Mouse (Mus musculus) heart, adult 2 months (tissue): Measurements from ENCODE around the gene Hipk2. TPM values are rescaled to one million over a fixed set of nuclear protein-coding genes. Genes with fewer than 3 reads are reported as not detected.

Experiments used
- DNase-seq, 2 experiments: peaks; one replicate each; pipeline ENCODE4 v3.0.0; 2021
- H3K27ac ChIP-seq: fragments of 200-600 bp; 2 replicates; pipeline ENCODE4 v1.8.1; 2022
- H3K27me3 ChIP-seq: fragments of 200-500 bp; 2 replicates; pipeline ENCODE4 v1.6.1; 2012; ENCODE audit warnings: mild to moderate bottlenecking, low read length, inconsistent platforms, mixed read lengths; ENCODE audit not compliant: control insufficient read depth, insufficient read depth
- H3K36me3 ChIP-seq: fragments of 200-500 bp; 2 replicates; pipeline ENCODE4 v1.6.1; 2012; ENCODE audit warnings: low read length, inconsistent platforms; ENCODE audit not compliant: control insufficient read depth, insufficient read depth
- H3K4me1 ChIP-seq: fragments of 200-500 bp; 2 replicates; pipeline ENCODE4 v1.6.1; 2011; ENCODE audit warnings: low read length; ENCODE audit not compliant: control insufficient read depth, insufficient read depth
- H3K4me3 ChIP-seq: fragments of 200-600 bp; 2 replicates; pipeline ENCODE4 v1.8.1; 2022
- H3K79me2 ChIP-seq: fragments of 200-500 bp; replicated peaks from 2 replicates; pipeline ENCODE4 v1.6.1; 2012; ENCODE audit warnings: mild to moderate bottlenecking, inconsistent platforms, low read length, moderate library complexity, mixed read lengths; ENCODE audit not compliant: control insufficient read depth, insufficient read depth
- H3K9ac ChIP-seq: fragments of 200-500 bp; 2 replicates; pipeline ENCODE4 v1.6.1; 2012; ENCODE audit warnings: low read depth, mild to moderate bottlenecking, control low read depth, inconsistent platforms, low read length, mixed read lengths
- CTCF ChIP-seq: fragments of 200-600 bp; IDR thresholded peaks from 2 replicates; pipeline ENCODE4 v1.8.1; 2022; ENCODE audit warnings: antibody characterized with exemption, mild to moderate bottlenecking, moderate library complexity
- EP300 ChIP-seq: fragments of 200-500 bp; IDR thresholded peaks from 2 replicates; pipeline ENCODE4 v1.6.1; 2011; ENCODE audit warnings: low read depth, low read length, control low read depth; ENCODE audit not compliant: insufficient read depth
- POLR2A ChIP-seq: fragments of 200-500 bp; IDR thresholded peaks from 2 replicates; pipeline ENCODE4 v1.6.1; 2011; ENCODE audit warnings: mild to moderate bottlenecking, low read depth, low read length, control low read depth; ENCODE audit not compliant: insufficient read depth
- WGBS: fragments of 180-500 bp; shearing (Covaris S2); methylation state at CpG from one replicate; pipeline ENCODE4 v1.1.7; 2018; 5-methylcytosine and 5-hydroxymethylcytosine counted together
- intact Hi-C: fragments of 180-260 bp; cut with DNase I; formaldehyde crosslinking; loops from one replicate; pipeline ENCODE4 v1.15.1; 2025
- long read RNA-seq: library from polyadenylated mRNA; stranded (forward); transcript quantifications from one replicate; pipeline ENCODE4 v2.0.0, GENCODE M21; 2021
- polyA plus RNA-seq: library from polyadenylated mRNA; depleted of rRNA; stranded (reverse); fragments of >200 nt; gene quantifications from 2 replicates; pipeline ENCODE4 v1.2.3, GENCODE M21; 2012; rRNA removed
- total RNA-seq, 2 experiments: library from RNA; stranded (reverse); gene quantifications; 2 replicates each; pipeline ENCODE4 v1.2.3; 2021

Hipk2 gene
- 10 to 100 TPM; 91.0 to 98.5 TPM for total RNA-seq
- 35.9 and 51.3 TPM in 2 replicates for polyA plus RNA-seq
- long read RNA-seq, full-length matches to known transcripts = 3 of 10 reads
- long read RNA-seq, partial matches to known transcripts = 7 of 10 reads
- long read RNA-seq, other reads (novel, unspliced or antisense) = 0 of 10 reads

DNA sequence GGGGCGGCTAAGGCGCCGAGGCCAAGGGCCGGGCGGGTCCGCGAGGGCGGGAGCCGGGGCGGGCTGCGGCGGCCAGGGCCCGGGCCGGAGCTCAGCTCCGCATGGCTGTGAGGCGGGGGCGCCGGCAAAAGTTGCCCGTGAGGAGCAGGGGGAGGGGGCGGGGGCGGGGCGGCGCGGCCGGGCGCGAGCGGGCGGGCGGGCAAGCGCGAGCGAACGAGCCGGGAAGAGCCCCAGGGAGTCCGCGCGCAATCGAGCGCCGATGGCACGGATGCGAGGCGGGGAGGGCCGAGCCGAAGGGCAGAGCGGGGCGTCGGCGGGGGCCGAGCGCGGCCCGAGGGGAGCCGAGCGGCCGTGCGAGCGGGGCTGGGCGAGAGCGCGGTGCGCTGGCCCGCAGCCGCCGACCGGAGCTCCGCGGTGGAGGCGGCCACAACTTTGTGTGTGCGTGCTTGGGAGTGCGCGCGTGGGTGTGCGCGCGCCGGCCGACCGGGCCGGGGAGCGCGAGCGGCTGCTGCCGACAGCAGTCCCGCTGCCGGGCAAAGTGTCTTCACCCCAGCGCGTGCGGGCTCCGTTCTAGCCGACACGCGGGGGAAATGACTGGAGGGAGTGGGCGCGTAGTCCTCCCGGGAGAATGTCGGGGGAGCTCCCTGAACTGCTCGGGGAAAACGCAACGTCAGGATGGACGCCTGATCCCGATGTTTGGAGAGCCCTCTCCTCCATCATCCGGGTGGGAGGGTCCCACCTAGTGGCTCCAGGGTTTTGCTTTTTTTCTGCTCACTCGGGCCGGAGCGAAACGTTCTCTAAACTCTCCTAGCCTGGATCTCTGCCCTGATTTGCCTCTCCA lies at the start of gene Hipk2:
Gene Hipk2 (minus strand): TSS at position 95 of the 841 bp plus-strand sequence.
- Histone ChIP-seq H3K4me1 (no peaks in the 10 kb centered on the region; the same call in 1 of the 2 replicates), H3K27ac (peak within 1 kb of the TSS; percentile 90), H3K4me3 (peak within 1 kb of the TSS; percentile 76), H3K9ac (peak within 1 kb of the TSS; percentile 99), H3K27me3 (no peaks in the 10 kb centered on the region; the same call in 1 of the 2 replicates), H3K79me2 (no peaks in the 10 kb centered on the region), H3K36me3 (no peaks in the 10 kb centered on the region)
- 1% methylated on average over 108 of the region's 108 CpGs for WGBS
- peak; percentile 88 to 91 for DNase-seq
- no peak for TF ChIP-seq EP300
- 0 out of 2 replicates have a peak, but pooled peaks have one; percentile 7 for TF ChIP-seq POLR2A
- TF ChIP-seq CTCF = peak; percentile 39
- intact Hi-C loops = loop anchor here (5.0 to 10.0 kb wide), 2 partner anchors 124 to 341 kb away; partner anchors contain the start of gene Fmc1

DNA sequence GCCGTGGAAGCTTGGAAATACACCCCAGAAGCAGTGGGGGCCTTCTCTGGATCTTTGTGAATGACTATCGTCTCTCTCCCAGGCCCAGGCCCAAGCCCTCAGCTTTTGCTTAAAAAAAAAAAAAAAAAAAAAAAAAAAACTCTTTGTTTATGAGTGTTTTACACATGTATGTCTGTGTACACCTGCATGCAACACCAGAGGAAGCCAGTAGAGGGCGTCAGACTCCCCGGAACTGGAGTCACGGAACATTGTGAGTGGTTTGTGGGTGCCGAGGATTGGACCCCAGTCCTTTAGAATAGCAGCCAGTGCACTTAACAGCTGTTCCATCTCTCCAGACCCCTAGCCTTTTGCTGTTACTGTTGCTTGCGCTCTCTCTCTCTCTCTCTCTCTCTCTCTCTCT lies 49.8 kb upstream of the Hipk2 start:
- no peak overlapping the region for H3K27ac ChIP-seq
- TF ChIP-seq EP300 (no peak), CTCF (peak; percentile 45)
- 59% methylated on average over 7 of the region's 7 CpGs for WGBS
- H3K9ac ChIP-seq = no peak overlapping the region
- H3K4me1 ChIP-seq = no peaks in the 10 kb centered on the region
- intact Hi-C loops = no loop called here
- no peaks in the 10 kb centered on the region for H3K27me3 ChIP-seq
- DNase-seq = no peak
- H3K36me3 ChIP-seq = no peaks in the 10 kb centered on the region
- H3K79me2 ChIP-seq = no peaks in the 10 kb centered on the region
- no peak overlapping the region for H3K4me3 ChIP-seq

DNA sequence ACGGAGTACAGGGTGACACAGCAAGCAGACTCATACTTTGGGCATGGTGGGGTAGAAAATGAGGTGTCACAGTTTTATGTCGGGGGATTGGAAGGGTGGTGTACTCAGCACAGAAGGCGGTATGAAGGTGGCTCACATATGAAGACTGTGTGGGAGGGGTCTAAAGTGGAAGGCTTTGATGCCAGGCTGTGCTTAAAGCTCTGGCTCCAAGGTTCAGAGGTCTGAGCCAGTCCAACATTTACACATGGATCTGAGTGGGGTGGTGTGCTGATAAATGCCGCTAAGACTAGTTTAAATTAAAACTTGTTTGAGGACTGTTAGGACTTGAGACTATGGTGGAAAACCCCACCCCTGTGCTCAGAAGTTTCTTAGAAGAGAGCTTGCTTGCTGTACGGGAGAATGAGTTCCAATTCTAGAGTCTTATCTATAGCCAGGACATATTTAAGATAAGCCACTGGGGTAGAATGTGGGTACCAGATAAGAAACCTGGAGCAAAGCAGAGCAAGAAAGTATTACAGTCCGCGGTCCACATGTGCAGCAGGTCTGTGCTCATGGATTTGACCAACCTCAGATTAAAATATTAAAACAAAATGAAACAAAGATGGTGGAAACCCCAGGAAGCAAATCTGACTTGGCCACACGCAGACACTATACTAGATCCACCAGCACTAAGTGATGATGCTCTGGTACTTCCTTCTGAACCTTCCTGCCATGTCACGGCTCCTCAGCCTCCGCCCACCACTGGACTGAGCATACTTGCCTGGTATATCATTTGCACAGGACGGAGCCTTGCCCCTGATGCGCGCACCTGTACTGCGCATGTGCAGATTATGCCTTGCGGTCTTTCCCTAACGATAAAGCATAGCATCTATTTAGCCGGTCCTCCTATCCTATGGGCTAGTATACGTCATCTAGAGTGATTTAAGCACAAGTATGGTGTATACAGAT lies 48.2 kb upstream of the Hipk2 start:
- H3K27ac ChIP-seq = no peak overlapping the region
- no peak for DNase-seq
- no peak overlapping the region for H3K4me3 ChIP-seq
- no peaks in the 10 kb centered on the region for H3K79me2 ChIP-seq
- no peaks in the 10 kb centered on the region for H3K4me1 ChIP-seq
- H3K9ac ChIP-seq = no peak overlapping the region
- TF ChIP-seq CTCF (no peak), POLR2A (no peak), EP300 (no peak)
- intact Hi-C loops = no loop called here
- H3K27me3 ChIP-seq = no peaks in the 10 kb centered on the region
- 76% methylated on average over 18 of the region's 18 CpGs for WGBS
- H3K36me3 ChIP-seq = no peaks in the 10 kb centered on the region

DNA sequence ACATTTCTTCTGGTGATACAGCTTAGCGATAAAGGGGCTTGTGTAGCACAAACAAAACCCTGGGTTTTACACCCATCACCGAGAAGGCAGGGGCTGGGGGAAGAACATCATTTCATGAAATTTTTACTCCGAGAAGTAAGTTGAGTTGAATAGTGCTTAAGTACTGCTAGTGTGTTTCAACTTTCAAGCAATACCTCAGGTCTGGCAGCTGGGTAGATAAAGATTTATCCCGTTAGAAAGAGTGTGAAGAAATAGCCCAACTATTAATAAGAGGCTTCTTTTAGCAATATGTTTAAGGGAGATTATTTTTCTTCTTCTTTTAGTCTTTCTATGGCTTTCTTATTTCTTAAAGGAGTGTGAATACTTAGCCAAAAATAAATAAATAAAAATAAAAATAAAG lies 47.5 kb upstream of the Hipk2 start:
- no peak for TF ChIP-seq CTCF
- no peak for TF ChIP-seq EP300
- no peak for TF ChIP-seq POLR2A
- H3K9ac ChIP-seq = no peak overlapping the region
- intact Hi-C loops = no loop called here
- no peaks in the 10 kb centered on the region for H3K79me2 ChIP-seq
- no peaks in the 10 kb centered on the region for H3K4me1 ChIP-seq
- DNase-seq = no peak
- H3K27ac ChIP-seq = no peak overlapping the region
- WGBS = 88% methylated on average over 4 of the region's 4 CpGs
- H3K27me3 ChIP-seq = no peaks in the 10 kb centered on the region
- H3K4me3 ChIP-seq = no peak overlapping the region
- no peaks in the 10 kb centered on the region for H3K36me3 ChIP-seq

DNA sequence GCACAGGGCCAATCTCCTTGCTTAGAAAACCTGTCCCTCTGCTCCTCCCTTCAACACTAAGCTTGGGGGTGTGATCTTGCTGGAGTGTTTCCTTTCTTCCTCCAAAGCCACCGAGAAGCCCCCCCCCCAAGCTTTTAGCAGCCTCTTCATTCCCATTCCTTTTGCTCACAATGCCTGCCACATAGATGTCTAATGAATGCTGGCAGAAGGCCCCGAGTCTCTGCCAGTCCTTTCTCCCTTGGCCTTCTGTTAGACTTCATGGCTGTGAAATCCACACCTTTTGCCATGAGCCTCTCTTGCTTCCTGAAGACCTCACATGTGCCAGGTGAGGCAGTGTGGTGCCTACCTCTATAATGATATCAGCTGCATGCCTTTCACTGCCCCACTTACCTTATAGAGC lies 46.6 kb upstream of the Hipk2 start:
- Histone ChIP-seq H3K4me1 (no peaks in the 10 kb centered on the region), H3K36me3 (no peaks in the 10 kb centered on the region), H3K27me3 (no peaks in the 10 kb centered on the region), H3K4me3 (no peak overlapping the region), H3K79me2 (no peaks in the 10 kb centered on the region), H3K27ac (no peak overlapping the region), H3K9ac (no peak overlapping the region)
- TF ChIP-seq EP300 = no peak
- no peak for TF ChIP-seq CTCF
- no peak for TF ChIP-seq POLR2A
- intact Hi-C loops = no loop called here
- DNase-seq = no peak
- 48% methylated on average over 2 of the region's 2 CpGs for WGBS
